Mouse (Mus musculus) Muller cell, postnatal 12 days (primary cell): ENCODE results near the gene Cnih3.

Experiments
- DNase-seq: peaks from one replicate; pipeline ENCODE4 v3.0.0-alpha.2; 2015; ENCODE audit errors: inconsistent ontology term

Gene Cnih3

DNA sequence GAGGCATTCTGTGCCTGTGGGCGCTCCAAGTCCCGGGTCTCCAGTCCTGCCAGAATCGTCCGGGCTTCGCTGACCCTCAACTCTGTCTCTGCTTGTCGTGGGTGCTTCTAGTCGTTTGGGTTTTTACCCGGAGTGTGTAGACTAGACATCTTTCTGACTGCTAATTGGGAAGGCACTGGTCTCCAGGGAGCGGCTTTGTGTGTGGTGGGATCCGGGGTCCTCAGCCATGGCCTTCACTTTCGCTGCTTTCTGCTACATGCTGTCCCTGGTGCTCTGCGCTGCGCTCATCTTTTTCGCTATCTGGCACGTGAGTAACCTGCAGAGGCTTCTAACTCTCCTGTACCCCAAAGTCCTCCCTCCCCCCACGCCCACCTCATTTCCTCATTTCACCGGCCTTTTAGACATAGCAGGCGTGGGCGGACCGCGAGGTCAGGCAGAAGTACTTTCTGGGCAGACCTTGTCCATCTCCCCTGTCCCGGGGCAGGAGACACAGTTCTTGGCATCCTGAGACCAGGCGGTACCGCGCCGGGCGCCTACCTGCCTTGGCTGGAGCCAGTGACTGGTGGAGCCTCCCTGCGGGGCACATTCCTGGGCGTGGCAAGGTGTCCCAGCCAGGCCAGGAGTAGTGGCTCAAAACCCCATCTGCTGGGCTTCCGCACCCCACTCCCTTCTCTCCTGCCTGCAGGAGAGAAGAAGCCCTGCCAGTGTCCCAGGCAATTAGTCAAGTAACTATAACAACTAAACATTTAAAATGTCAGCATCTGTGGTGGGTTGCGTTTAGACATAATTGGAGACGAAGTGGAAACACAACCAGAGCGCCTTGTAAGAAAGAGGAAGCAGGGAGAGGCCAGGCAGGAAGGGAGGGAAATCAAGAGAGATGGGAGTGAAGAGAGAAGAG is 1.0 kb downstream of the Cnih3 start:
- peak; percentile 29 for DNase-seq

DNA sequence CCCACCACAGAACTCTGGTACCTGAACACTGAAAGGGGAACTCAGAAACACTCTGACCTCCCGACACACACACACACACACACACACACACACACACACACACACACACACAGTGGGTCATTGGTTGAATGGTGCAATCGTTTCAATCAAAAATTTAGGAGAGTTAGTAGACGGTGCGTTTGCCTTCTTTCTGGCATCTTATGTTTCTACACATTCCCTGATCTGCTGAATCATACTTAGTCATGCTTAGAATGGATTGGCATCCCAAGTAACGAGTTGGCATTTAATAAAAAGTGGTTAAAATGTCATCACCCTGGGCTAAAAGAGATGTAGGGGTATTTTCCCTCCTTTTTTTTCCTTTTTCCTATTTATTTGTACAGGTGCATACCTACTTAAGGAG is 3.3 kb downstream of the Cnih3 start:
- no peak for DNase-seq

DNA sequence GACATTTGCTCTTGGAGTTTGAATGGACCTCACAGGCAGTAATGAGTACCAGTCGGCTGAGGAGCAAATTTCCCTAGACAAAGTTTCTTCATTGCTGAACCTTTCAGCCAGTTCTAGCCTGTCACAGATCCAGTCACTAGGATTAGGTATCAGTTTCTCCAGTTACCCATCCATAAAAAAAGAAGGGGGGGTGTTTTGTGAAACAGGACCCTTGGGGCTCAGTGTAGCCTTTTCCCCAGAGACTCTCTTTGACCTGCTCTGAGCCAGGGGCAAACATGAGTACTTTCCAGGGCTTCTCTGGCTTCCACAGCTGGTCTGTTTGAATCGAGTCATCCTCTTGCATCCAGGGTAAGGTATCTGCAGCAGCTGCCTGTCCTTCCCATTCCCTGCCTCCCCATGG is 5.4 kb downstream of the Cnih3 start:
- no peak for DNase-seq

DNA sequence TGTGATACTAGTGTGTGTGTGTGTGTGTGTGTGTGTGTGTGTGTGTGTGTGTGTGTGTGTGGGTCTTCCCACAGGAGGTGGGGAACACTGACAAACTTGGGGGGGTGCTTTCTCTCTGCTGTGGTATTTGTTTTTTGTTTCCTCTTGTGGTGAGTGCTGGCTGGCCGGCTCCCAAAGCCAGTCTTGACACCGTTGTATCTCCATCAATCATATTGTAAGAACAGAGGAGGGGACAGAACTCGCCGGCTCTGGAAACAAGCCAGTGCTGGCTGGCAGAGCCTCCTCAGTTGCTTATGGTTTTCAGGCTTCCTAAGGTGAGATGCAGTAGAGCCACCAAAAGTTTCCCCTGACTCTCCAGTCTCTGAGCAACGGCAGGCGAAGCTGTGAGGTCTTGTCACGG is 6.1 kb downstream of the Cnih3 start:
- DNase-seq, result no peak

DNA sequence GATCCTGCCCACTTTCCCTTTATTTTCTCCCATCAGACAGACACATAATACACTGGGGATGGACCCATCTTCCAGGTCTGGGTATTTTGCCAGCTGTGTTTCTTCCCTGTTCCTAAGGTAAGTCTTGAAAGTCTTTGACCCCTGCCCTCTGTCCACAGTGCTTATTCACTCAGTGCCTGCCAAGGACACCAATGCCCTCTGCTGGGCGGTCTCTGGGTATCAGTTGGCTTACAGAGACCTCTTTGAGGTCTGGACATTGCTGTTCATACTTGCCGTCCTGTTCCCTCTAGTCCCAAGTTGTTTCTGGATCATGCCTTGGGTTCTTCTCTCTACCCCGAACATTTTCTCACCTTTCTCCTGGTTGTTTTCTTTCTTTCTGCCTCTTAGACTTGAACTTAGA is 8.3 kb downstream of the Cnih3 start:
- DNase-seq, result no peak

DNA sequence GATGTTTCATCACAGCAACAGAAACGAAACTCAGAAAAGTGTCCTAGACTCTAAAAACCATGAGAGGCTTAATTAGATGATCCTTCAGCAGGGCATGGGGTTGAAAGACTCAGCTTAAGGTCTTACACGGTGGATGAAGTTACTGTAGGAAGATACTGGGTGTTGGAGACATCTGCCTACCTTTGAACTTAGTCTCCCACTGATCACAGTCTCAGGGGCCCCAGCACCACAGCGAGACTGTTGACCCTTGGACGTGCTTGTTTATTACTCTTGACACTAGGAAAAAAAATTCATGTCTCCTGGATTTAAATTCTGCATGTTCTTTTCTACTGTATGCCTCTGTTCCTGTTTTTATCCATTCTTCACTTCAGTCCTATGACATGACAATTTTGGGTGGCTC is 11.6 kb downstream of the Cnih3 start:
- DNase-seq, result no peak

DNA sequence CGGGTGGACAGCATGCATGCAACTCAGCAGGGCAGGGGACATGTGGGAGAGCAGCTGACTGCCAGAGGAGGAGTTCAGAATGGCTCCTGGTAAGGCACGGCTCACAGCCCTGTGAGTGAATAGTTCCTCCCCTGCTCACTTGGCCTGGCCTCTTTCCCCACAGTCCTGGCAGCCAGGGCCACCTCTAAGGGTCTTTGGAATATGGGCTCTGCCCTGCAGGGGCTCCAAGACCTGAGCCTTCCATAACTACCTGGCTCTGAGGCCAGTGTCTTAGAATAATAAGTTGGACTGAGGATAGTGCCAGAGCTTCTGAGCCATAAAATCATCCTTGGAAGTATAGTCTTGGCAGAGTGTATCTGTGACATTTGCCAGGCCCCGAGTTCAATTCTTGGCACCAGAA is 12.9 kb downstream of the Cnih3 start:
- peak; percentile 32 for DNase-seq

DNA sequence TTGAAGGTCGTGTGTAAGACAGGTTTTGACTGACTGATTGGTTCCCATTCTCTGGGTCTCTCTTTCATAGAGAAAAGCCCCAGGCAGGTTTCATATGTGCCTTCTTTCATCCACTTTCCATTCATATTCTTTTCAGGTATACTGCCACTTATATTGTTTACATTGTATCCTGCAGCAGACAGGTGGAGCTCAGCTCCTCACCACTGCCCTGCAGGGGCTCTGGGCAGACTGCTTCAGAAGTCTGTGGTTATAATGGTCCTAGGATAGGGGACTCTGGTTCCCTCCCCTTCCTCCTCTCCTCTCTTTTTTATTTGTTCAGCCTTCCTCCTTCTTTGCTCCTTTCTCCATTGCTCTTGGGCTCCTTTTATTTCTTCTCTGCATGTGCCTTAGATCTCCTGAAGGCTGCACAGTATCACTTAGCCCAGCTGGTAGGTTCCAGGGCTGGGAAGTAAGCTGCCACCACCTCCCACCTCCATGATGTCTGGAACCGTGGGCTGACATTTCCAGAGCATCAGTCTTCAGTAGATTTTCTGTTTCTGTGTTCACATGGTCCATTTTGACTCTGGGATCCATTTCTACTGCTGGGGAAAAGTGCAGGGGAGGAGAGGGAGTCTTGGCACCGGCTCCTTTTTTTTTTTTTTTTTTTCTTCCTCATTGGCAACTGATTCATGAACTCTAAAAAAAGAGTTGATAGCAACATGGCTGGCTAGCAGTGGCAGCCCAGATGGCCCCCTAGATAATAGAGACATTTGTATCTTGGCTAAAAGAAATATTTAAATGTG is 16.6 kb downstream of the Cnih3 start:
- DNase-seq, result no peak

DNA sequence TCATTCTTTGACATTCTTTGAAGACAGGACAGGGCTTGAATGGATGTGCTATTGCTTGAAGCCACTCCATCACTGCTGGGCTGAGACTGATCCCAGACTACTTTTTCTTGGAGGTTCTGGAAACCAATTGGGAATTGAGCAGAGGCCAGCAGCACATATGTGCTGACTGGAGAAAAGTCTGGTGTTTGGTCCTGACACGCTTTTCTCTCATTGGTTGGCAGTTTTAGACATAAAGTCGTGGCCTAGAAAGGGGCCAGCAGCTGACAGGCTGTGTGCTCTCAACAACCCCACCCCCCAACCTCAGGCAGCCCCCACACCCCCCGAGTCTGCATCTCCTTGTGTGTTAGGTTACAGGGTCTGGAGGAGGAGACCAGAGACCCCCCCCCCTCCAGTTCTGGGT is 17.9 kb downstream of the Cnih3 start:
- DNase-seq, result no peak

DNA sequence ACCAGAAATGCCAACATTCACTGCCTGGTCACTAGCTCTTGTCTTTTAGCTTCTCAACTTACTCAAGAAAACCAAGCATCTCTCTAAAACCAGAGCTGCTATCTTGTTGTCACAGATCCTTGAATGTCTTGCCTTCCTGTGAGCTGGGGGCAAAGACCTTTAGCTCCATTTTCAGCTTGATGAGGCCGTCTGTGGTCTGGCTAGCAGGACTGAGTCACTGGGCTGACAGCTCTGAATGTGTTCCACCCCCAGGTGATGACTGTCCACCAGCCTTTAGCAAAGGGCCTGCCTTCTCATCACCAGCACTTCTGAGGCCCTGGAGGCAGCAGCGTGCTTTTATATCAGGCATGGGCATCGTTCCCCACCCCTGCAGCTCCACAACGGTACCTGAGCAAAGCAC is 18.8 kb downstream of the Cnih3 start:
- peak; percentile 48 for DNase-seq

DNA sequence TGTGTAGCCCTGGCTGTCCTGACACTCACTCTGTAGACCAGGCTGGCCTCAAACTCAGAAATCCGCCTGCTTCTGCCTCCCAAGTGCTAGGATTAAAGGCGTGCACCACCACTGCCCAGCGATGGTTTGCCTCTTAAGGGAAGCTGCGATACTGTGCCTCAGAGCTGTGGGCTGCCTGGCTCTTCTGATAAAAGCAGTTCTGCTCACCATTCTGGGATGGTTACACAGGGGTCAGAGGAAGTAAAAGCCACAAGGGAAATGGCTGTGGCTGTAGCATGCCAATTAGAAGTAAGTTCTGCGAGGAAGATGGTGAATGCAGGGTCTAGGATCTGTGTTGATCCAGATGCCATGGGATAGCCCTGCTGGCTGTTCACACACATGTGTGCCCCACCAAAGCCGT is 19.9 kb downstream of the Cnih3 start:
- DNase-seq, result no peak

DNA sequence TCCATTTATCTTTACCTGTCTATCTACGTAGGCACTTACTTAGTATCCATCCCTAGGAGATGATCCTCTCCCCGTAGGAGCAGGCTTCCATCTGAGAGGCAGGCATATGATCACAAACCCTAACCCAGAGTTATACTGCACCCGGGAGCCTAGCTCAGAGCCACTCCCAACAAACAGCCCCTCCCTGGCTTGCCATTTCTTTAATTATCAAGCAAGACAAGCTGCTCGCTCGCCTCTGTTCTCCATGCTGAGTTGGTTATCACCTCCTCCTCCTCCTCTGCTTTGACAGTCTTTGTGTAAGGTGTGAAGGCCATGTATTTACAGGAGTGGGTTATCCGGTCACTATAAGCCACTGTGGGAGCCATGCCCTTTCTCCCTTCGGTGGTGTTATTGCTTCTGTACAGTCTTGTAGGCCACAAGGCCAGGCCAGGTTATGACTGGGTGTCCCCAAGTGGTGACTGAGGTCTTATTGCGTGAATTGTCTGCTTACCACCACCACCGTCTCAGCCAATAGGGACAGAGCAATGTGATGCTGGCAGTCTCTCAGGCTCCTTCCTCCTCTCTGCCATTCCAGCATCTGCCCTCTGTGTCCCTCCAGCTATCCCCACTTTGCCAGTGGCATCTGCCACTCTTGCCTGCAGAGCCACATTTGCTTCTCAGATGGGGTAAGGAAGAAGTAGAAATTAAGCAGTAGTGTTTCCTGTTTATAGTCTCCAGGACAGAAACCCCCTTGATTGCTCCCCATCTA is 22.4 kb downstream of the Cnih3 start:
- no peak for DNase-seq

DNA sequence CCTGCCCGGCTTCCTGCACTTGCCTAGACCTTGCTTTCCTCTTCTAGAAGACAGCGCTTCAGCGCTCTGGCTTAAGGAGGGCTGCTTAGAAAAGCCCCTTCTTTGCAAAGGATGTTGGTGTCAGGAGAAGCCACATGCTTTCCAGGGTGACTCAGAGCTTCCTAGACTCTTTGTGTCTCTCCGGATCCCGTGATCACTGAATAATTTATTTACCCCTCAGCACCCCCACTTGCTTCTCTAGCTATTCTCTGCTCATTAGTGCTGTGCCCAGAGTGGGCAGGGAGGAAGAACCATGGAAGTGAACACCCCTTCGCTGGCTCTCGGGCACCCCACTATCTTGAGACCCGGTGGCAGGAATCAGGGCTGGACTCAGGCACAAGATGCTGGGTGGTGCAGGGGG is 24.0 kb downstream of the Cnih3 start:
- DNase-seq, result peak; percentile 66

DNA sequence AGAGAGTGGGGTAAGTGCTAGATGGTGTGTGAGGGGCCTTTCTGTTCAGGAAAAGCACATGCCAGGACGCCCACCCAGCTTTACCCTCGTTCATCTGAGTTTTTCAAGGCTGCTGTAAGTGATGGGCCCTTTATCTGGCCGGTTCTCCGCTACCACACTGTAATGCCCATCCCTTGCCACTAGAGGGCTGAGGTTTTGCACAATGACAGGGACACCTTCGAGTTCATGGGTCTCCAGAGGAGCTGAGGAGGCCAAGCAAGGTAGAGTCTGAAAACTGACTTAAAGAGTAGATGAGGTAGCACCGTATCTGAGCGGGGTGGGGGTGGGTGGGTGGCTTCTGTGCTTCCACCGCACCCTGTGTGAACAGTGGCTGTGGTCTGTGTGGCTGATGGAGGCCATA is 27.2 kb downstream of the Cnih3 start:
- no peak for DNase-seq

DNA sequence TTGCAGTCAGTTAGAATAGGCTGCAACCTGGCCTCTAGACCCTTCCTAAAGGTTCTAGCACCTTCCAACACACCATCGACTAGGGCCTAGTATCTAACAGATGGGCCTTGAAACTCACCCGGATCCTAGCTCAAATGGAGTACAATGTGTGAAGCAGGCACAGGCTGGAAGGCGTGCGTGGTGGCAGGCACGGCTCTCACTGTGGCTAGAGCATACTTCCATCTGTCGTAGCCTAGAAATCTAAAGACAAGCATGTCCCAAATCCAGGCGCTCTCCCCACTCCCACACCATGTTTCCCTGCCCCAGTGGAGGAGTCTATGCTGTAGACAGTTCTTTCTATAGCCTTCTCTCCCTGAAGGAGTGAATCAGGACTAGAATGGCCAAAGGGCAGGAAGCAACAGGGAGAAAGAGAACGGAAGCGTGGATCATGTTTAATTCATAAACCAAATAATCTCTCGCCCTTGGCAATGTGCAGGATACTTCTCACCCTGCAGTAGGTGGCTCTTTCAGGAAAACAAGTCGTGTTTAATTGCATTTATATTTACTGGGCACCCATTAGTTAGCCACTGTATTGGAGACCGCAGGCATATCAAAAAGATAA is 29.1 kb downstream of the Cnih3 start:
- DNase-seq, result no peak

DNA sequence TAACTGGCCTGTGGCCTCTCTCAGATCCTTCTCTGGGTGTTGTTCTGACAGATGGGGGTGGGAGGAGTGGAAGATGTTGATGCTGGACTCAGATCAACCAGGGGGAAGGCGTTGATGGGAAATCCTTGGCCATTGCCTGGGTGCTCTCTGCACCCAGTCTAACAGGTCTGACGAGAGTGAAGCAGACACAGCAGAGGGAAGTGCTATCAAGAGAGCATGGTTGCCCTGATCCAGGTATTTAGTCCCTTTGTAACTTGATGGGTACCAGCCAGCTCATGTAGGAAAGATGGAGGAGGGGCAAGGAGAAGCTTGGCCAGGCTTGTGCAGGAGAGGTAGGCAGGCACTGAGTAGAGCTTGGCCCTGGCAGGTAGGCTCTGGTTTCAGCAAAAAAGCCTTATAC is 36.8 kb downstream of the Cnih3 start:
- no peak for DNase-seq

DNA sequence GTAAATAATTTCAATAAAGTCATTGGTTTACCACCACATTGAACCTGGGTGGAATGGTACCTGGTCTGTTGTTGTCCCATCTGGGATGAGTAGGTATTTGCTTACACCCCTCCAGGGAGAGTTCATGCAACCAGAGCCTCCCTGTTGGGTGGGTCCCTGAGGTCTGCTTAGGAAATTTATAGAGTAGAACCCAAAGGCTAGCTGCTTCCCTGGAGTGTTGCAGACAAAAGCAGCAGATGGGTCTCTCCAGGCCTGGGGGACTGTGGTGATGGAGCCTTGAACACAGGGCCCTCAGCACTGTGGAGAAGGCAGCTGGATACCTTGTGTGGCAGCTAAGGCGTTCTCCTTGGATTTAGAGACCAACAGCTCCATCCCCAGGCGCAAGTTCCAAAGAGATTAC is 40.1 kb downstream of the Cnih3 start:
- DNase-seq, result no peak

DNA sequence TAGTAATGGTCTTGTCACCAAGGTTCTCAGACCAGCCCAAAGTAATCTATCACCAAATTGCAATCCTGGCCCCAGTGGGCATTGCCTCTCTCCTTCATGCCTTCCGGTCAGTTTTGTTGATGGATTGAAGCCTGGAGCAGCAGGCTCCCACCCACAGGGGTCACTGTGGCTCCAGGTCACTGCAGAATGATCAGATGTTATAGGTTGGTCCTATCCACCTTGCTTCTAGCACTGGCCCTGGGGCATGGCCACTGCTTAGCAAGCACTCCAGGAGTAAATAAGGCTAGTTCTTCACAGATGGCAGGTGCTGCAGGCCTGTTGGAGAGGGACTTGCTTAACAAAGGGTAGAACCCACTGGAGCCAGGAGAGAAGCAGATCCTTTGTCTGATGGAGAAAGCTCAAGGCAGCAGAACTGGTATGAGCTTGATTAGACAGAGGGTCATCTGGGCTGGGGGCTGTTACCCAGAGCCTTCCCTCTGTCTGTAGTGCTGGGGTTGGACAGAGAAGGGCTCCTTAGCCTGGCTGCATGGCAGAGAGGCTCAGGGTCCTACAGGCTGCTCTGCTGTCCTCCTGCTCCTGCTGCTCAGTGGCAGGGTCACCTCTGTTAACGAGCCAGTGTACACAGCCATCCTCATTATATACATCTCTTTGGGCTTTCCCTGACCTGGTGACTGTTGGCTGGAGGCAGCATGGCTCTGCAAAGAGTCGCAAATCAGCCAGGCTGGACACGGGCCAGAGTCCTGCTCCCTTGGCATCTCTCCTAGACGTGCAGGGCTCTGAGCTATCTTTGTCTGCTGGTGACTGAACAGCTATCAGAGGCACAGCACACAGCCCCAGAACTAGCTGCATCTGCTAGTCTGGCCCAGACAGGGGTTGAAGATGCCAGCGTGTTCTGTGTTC is 41.1 kb downstream of the Cnih3 start:
- peak; percentile 88 for DNase-seq

DNA sequence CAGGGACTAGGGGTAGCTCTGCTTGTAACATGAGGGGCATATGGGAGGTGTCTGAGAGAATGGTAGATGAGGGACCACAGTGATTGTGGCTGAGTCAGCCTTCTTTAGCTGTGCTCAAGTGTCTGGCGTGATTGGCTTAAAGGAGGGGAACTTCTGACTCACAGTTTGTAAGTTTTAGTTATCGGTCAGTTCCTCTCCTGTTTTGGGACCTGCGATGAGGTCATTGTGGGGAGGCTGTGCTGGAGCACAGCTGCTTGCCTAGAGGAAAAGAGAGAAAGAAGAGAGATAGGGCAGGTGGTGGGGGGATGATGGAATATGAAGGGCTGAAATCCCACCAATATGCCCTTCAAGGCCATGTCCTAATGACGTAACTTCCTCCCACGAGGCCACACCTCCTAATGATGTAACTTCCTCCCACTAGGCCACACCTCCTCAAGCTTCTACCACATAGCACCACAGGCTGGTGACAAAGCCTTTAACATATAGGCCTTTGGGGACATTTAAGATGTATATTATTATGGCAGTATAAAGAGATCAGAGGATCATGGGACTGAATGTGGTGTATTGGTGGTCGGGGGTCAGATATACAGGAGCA is 42.9 kb downstream of the Cnih3 start:
- DNase-seq, result peak; percentile 26

DNA sequence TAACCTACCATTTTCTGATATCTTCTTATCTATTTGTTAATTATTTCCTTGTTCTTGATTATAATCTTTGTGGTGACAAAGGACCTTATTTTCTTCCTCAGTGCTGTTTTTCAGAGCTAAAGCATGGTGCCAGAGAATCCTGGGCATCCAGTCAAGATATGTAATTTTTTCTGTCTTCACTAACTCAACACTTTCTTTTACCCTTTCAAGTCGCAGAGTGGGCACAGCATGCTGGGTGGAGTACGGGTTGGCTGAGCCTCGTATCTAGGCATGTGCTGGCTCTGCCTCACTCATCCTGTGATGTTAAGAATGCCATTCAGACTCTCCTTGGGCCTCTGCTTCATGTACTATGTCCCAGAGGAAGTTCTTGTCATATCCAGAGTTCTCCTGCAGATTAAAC is 46.8 kb downstream of the Cnih3 start:
- peak; percentile 46 for DNase-seq

DNA sequence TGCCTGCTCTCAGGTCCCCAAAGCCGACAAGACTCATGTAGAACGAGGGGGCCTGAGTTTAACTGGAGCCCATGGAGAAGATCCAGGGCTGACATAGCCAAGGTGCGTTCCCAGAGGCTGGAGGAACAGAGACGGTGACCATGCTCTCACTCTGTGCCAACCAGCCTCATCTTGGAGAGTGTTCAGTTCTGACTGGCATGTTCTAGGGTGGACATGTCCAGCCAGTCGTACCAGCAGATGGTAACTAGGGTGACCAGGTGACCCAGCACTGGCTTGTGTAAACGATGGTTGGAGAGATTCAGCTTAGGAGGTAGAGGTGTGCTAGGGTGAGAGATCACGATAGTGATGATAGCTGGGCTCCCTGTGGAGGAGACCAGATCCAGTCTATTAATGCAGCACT is 50.6 kb downstream of the Cnih3 start:
- DNase-seq, result no peak
